Mouse (Mus musculus) MEL (cell line): ENCODE results near the gene Rapgef1. TPM values are rescaled to one million over a fixed set of nuclear protein-coding genes. Genes with fewer than 3 reads are reported as not detected.

Source experiments
- DNase-seq: peaks from one replicate; pipeline ENCODE4 v3.0.0; 2011; ENCODE audit warnings: low read depth, low spot score
- H3K27ac ChIP-seq: 2 replicates; pipeline ENCODE4 v1.5.1; 2012; ENCODE audit warnings: low read depth, mild to moderate bottlenecking, control low read depth, low read length, moderate library complexity; ENCODE audit not compliant: control insufficient read depth
- H3K27me3 ChIP-seq, 2 experiments: fragments of 150-350 bp in 1 of 2; sonication (generic) in 1 of 2; 2 replicates each; pipeline ENCODE4 v1.6.1; 2012; ENCODE audit warnings: low read length in 2 of 2, mild to moderate bottlenecking in 2 of 2, improper control_type of control experiment in 1 of 2, moderate library complexity in 1 of 2; ENCODE audit not compliant: insufficient read depth in 2 of 2, control insufficient read depth in 1 of 2
- H3K36me3 ChIP-seq, 2 experiments: 2 replicates each; pipeline ENCODE4 v1.6.1; 2012 to 2014; ENCODE audit warnings: low read length in 2 of 2, improper control_type of control experiment in 1 of 2, inconsistent platforms in 1 of 2, mild to moderate bottlenecking in 1 of 2; ENCODE audit not compliant: insufficient read depth in 2 of 2, control insufficient read depth in 1 of 2
- H3K4me1 ChIP-seq, 2 experiments: fragments of 150-350 bp in 1 of 2; sonication (generic) in 1 of 2; 2 replicates each; pipeline ENCODE4 v1.6.1; 2012; ENCODE audit warnings: low read length in 2 of 2, improper control_type of control experiment in 1 of 2, mild to moderate bottlenecking in 1 of 2; ENCODE audit not compliant: insufficient read depth in 2 of 2, control insufficient read depth in 1 of 2
- H3K4me3 ChIP-seq, 2 experiments: fragments of 150-350 bp in 1 of 2; sonication (generic) in 1 of 2; 2 replicates each; pipeline ENCODE4 v1.5.1; 2012; ENCODE audit warnings: low read depth in 2 of 2, low read length in 2 of 2, mild to moderate bottlenecking in 2 of 2, moderate library complexity in 2 of 2, control low read depth in 1 of 2, improper control_type of control experiment in 1 of 2; ENCODE audit not compliant: control insufficient read depth in 1 of 2, insufficient read depth in 1 of 2
- H3K79me2 ChIP-seq: 2 replicates; pipeline ENCODE4 v1.6.1; 2012; ENCODE audit warnings: mild to moderate bottlenecking, low read length, moderate library complexity; ENCODE audit not compliant: control insufficient read depth, poor library complexity, insufficient read depth
- H3K9ac ChIP-seq: 2 replicates; pipeline ENCODE4 v1.6.1; 2012; ENCODE audit warnings: low read depth, mild to moderate bottlenecking, control low read depth, low read length, moderate library complexity; ENCODE audit not compliant: control insufficient read depth, poor library complexity, severe bottlenecking
- H3K9me3 ChIP-seq: fragments of 150-350 bp; sonication (generic); replicated peaks from 2 replicates; pipeline ENCODE4 v1.6.1; 2012; ENCODE audit warnings: mild to moderate bottlenecking, low read length, improper control_type of control experiment, moderate library complexity; ENCODE audit not compliant: insufficient read depth
- CHD1 ChIP-seq: IDR thresholded peaks from 2 replicates; pipeline ENCODE4 v1.6.1; 2012; ENCODE audit warnings: low read depth, mild to moderate bottlenecking, inconsistent platforms, low read length, improper control_type of control experiment
- CHD2 ChIP-seq: IDR thresholded peaks from 2 replicates; pipeline ENCODE4 v1.6.1; 2011; ENCODE audit warnings: low read length, improper control_type of control experiment
- E2F4 ChIP-seq: IDR thresholded peaks from 2 replicates; pipeline ENCODE4 v1.6.1; 2011; ENCODE audit warnings: low read depth, low read length, improper control_type of control experiment, borderline replicate concordance
- ETS1 ChIP-seq: IDR thresholded peaks from 2 replicates; pipeline ENCODE4 v1.6.1; 2012; ENCODE audit warnings: low read depth, mild to moderate bottlenecking, inconsistent platforms, low read length, improper control_type of control experiment, moderate library complexity
- KAT2A ChIP-seq: conservative IDR thresholded peaks from 2 replicates; pipeline ENCODE4 v1.6.1; 2012; ENCODE audit warnings: low read depth, low read length, improper control_type of control experiment, inconsistent platforms
- MYB ChIP-seq: IDR thresholded peaks from 2 replicates; pipeline ENCODE4 v1.6.1; 2011; ENCODE audit warnings: mild to moderate bottlenecking, low read depth, low read length, improper control_type of control experiment
- NRF1 ChIP-seq: IDR thresholded peaks from 2 replicates; pipeline ENCODE4 v1.6.1; 2014; ENCODE audit warnings: low read depth, mild to moderate bottlenecking, inconsistent platforms, low read length, improper control_type of control experiment, moderate library complexity; ENCODE audit not compliant: poor library complexity, insufficient read depth, severe bottlenecking
- POLR2A ChIP-seq, 2 experiments: IDR thresholded peaks; 2 replicates each; pipeline ENCODE4 v1.6.1; 2011 to 2012; ENCODE audit warnings: low read length in 2 of 2, mild to moderate bottlenecking in 2 of 2, control low read depth in 1 of 2, improper control_type of control experiment in 1 of 2, low read depth in 1 of 2, moderate library complexity in 1 of 2; ENCODE audit not compliant: control insufficient read depth in 1 of 2, insufficient read depth in 1 of 2, poor library complexity in 1 of 2
- POLR2AphosphoS5 ChIP-seq: IDR thresholded peaks from 2 replicates; pipeline ENCODE4 v1.6.1; 2012; ENCODE audit warnings: low read depth, borderline replicate concordance, mild to moderate bottlenecking, inconsistent platforms, low read length, moderate library complexity, mixed read lengths
- RAD21 ChIP-seq: IDR thresholded peaks from 2 replicates; pipeline ENCODE4 v1.6.1; 2011; ENCODE audit warnings: mild to moderate bottlenecking, low read depth, low read length, improper control_type of control experiment
- SIN3A ChIP-seq: IDR thresholded peaks from 2 replicates; pipeline ENCODE4 v1.6.1; 2012; ENCODE audit warnings: low read length, improper control_type of control experiment, inconsistent platforms
- TBP ChIP-seq: IDR thresholded peaks from 2 replicates; pipeline ENCODE4 v1.8.0; 2011; ENCODE audit warnings: low read depth, low read length, improper control_type of control experiment
- TCF12 ChIP-seq: IDR thresholded peaks from 2 replicates; pipeline ENCODE4 v1.6.1; 2014; ENCODE audit warnings: low read depth, mild to moderate bottlenecking, inconsistent platforms, low read length, improper control_type of control experiment, moderate library complexity
- UBTF ChIP-seq: IDR thresholded peaks from 2 replicates; pipeline ENCODE4 v1.6.1; 2012; ENCODE audit warnings: low read depth, mild to moderate bottlenecking, inconsistent platforms, low read length, improper control_type of control experiment, moderate library complexity, borderline replicate concordance; ENCODE audit not compliant: insufficient read depth
- ZC3H11A ChIP-seq: IDR thresholded peaks from 2 replicates; pipeline ENCODE4 v1.6.1; 2012; ENCODE audit warnings: low read depth, mild to moderate bottlenecking, inconsistent platforms, low read length, improper control_type of control experiment
- polyA plus RNA-seq, 2 experiments: library from polyadenylated mRNA; stranded (reverse) in 1 of 2; unstranded in 1 of 2; fragments of >175 nt in 1 of 2; fragments of >200 nt in 1 of 2; gene quantifications; 2 replicates each; pipeline versions ENCODE4 v1.2.1 to v1.2.4; 2012; ENCODE audit warnings: low replicate concordance in 2 of 2, low read depth in 1 of 2; ENCODE audit not compliant: insufficient read length in 2 of 2, insufficient read depth in 1 of 2, missing spikeins in 1 of 2
- total RNA-seq: library from RNA; depleted of rRNA; stranded (reverse); fragments of 300-350 nt; gene quantifications from 2 replicates; pipeline ENCODE4 v1.2.3, GENCODE M21; 2012

Gene Rapgef1
- total and polyA plus RNA-seq, 3 experiments, result 57.2 to 88.3 (median 77.0) TPM

DNA sequence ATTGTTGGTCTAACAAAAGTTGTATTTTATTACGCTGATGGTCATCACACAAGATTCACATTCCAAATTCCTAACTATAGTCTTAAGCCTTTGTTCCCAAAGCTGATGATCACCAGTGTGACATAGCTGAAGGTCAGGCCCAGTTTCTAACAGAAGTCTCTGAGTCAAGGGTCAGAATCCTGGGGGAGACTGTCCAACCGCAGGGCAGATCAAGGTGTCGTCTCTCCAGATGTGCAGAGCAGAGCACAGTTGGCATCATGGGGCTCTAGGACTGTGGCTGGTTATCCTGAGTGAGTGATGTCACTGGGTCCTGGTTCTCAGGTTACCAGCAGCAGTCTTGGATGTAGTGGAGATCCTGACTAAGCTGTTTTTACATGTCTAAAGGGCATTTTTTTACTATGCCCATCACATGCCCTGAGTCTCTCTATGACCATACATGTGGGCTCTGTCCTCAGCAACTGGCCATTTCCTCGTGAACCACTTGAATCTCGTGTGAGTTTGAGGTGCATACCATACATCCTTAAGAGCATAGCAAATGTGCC is 16.5 kb downstream of the Rapgef1 start:
- TF ChIP-seq POLR2AphosphoS5 (no peak), KAT2A (no peak), TBP (no peak), E2F4 (no peak), ETS1 (no peak), MYB (no peak), CHD2 (no peak), CHD1 (no peak), SIN3A (no peak), TCF12 (no peak), UBTF (no peak), NRF1 (no peak), RAD21 (no peak), POLR2A (IDR thresholded peaks at IDR 0.05; ENCODE audit: control insufficient read depth in 1 of 2, insufficient read depth in 1 of 2, low read depth in 1 of 2, low read length in 2 of 2, poor library complexity in 1 of 2) (no peak)
- H3K4me3 ChIP-seq, result no peak overlapping the region
- H3K27ac ChIP-seq, result no peak overlapping the region
- no peaks in the 10 kb centered on the region for H3K9me3 ChIP-seq
- H3K79me2 ChIP-seq, result peaks cover 40% of the 10 kb centered on the region
- H3K9ac ChIP-seq, result no peak overlapping the region
- no peak for DNase-seq
- no peaks in the 10 kb centered on the region for H3K27me3 ChIP-seq
- H3K36me3 ChIP-seq, result peaks cover 0 to 26% of the 10 kb centered on the region in 2 experiments; a peak in 2 of 4 replicates
- peaks cover 19 to 29% of the 10 kb centered on the region in 2 experiments for H3K4me1 ChIP-seq

DNA sequence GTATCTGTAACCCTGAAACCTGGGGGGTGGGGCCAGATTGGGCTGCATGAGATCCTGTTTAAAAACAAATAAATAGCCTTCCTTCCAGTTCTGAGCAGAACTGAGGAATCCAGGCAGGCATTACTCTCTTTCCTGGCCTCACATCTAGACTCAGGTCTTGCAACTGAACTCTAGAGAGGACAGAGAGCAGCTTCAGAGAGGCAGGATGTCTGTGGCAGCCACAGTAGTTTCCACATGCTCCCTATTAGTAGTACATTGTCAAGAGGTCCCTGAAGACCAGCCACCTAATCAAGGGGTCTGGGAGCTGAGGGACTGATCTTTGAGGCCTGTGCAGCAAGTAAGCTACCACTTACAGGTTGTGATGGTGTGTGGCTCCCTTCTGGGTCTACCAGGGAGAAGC is 18.0 kb downstream of the Rapgef1 start:
- peaks cover 13 to 19% of the 10 kb centered on the region in 2 experiments for H3K4me1 ChIP-seq
- H3K9ac ChIP-seq, result no peak overlapping the region
- H3K79me2 ChIP-seq, result peaks cover 43% of the 10 kb centered on the region
- no peaks in the 10 kb centered on the region for H3K27me3 ChIP-seq
- DNase-seq, result no peak
- peaks cover 0 to 18% of the 10 kb centered on the region in 2 experiments; a peak in 2 of 4 replicates for H3K36me3 ChIP-seq
- no peak for TF ChIP-seq MYB
- TF ChIP-seq ZC3H11A, result no peak
- TF ChIP-seq, all 39 proteins: peak for 0
- H3K27ac ChIP-seq, result no peak overlapping the region
- H3K9me3 ChIP-seq, result no peaks in the 10 kb centered on the region
- no peak overlapping the region for H3K4me3 ChIP-seq
